Mouse (Mus musculus) urinary bladder, postnatal 25 days (tissue): ENCODE data around the gene Ccdc106.

ENCODE experiments used
- DNase-seq: peaks from one replicate; pipeline ENCODE4 v3.0.0; 2022; ENCODE audit warnings: low spot score

Ccdc106 gene

GRCm38 (mm10) chr7:5080815-5081214, 60.5 kb downstream of the Ccdc106 start:
- DNase-seq = no peak

GRCm38 (mm10) chr7:5081241-5081640, 60.9 kb downstream of the Ccdc106 start:
- DNase-seq = no peak

GRCm38 (mm10) chr7:5081939-5082338, 61.6 kb downstream of the Ccdc106 start:
- DNase-seq = no peak

- DNase-seq = no peak
Observed at GRCm38 (mm10) chr7:5083325-5084105, 63.2 kb downstream of the Ccdc106 start.

- DNase-seq = no peak
Observed at GRCm38 (mm10) chr7:5085512-5085911, 65.2 kb downstream of the Ccdc106 start.

GRCm38 (mm10) chr7:5086921-5087440, 66.6 kb downstream of the Ccdc106 start:
- DNase-seq = no peak

- DNase-seq = no peak
Observed at GRCm38 (mm10) chr7:5087886-5088285, 67.5 kb downstream of the Ccdc106 start.

GRCm38 (mm10) chr7:5089853-5090252, 69.5 kb downstream of the Ccdc106 start:
- DNase-seq = no peak

GRCm38 (mm10) chr7:5091008-5091728, 70.8 kb downstream of the Ccdc106 start:
- no peak for DNase-seq

- DNase-seq = no peak
Observed at GRCm38 (mm10) chr7:5092381-5092780, 72.0 kb downstream of the Ccdc106 start.

- DNase-seq = no peak
Observed at GRCm38 (mm10) chr7:5092831-5093510, 72.6 kb downstream of the Ccdc106 start.

GRCm38 (mm10) chr7:5098769-5099168, 78.4 kb downstream of the Ccdc106 start:
- no peak for DNase-seq

- no peak for DNase-seq
Observed at GRCm38 (mm10) chr7:5099796-5100195, 79.4 kb downstream of the Ccdc106 start.

GRCm38 (mm10) chr7:5101066-5101663, 80.8 kb downstream of the Ccdc106 start:
- DNase-seq = no peak

- DNase-seq = no peak
Observed at GRCm38 (mm10) chr7:5102564-5102963, 82.2 kb downstream of the Ccdc106 start.

GRCm38 (mm10) chr7:5108272-5108671, 87.9 kb downstream of the Ccdc106 start:
- DNase-seq = no peak

- no peak for DNase-seq
Observed at GRCm38 (mm10) chr7:5109301-5109700, 88.9 kb downstream of the Ccdc106 start.
